Mouse (Mus musculus) MEL (cell line): ENCODE data around the gene Pnpla2.

Experiments
- CTCF ChIP-seq, 3 experiments: IDR thresholded peaks in 2 of 3; conservative IDR thresholded peaks in 1 of 3; 2 replicates each; pipeline ENCODE4 v1.5.1; 2011 to 2012; ENCODE audit warnings: low read length in 3 of 3, low read depth in 2 of 3, mild to moderate bottlenecking in 2 of 3, improper control_type of control experiment in 1 of 3, inconsistent platforms in 1 of 3, mixed read lengths in 1 of 3, moderate library complexity in 1 of 3; ENCODE audit not compliant: control insufficient read depth in 1 of 3, insufficient read depth in 1 of 3, poor library complexity in 1 of 3, severe bottlenecking in 1 of 3
- MAFK ChIP-seq: IDR thresholded peaks from 2 replicates; pipeline ENCODE4 v1.6.1; 2011; ENCODE audit warnings: low read depth, mild to moderate bottlenecking, low read length, improper control_type of control experiment, borderline replicate concordance

- no peak for TF ChIP-seq CTCF (IDR thresholded peaks at IDR 0.05 in 2 of 3, conservative IDR thresholded peaks at IDR 0.05 in 1 of 3; ENCODE audit: control insufficient read depth in 1 of 3, insufficient read depth in 1 of 3, low read depth in 2 of 3, low read length in 3 of 3, poor library complexity in 1 of 3, severe bottlenecking in 1 of 3)
- TF ChIP-seq MAFK: no peak
Observed at GRCm38 (mm10) chr7:141463824-141464602, 9.0 kb downstream of the Pnpla2 start.
